Mouse (Mus musculus) fibroblast of lung, adult 2 months (primary cell): ENCODE data around the gene Txn1.

ENCODE experiments used
- DNase-seq: peaks from one replicate; pipeline ENCODE4 v3.0.0-alpha.2; 2011; ENCODE audit warnings: low read depth

The Txn1 gene

GRCm38 (mm10) chr4:57956029-57956960, at the start of gene Txn1:
TSS of gene Txn1 (minus strand) at chr4:57956411.
- DNase-seq = peak; percentile 97

DNA sequence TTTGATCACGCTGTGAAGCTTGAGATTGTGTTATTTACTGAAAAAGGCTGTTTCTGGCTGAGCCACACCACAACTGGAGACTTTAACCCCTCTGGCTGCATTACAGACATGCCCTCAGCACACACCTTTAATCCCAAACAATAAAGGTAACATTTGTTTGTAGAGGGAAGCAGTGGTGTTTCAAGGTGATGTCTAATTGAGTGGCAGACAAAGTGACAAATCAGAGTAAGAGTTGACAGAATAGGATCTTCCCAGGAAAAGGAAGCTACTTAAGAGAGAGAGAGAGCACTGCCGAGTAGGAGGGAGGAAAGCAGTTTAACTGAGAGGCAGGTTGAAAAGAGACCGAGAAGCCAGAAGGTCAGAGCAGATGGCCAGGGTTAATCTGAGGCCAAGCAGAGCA, 47.3 kb upstream of the Txn1 start:
- no peak for DNase-seq

GRCm38 (mm10) chr4:57991425-57991824, 35.2 kb upstream of the Txn1 start:
- DNase-seq = no peak

- DNase-seq = no peak
Measured at GRCm38 (mm10) chr4:57974400-57975117, 18.3 kb upstream of the Txn1 start.

DNA sequence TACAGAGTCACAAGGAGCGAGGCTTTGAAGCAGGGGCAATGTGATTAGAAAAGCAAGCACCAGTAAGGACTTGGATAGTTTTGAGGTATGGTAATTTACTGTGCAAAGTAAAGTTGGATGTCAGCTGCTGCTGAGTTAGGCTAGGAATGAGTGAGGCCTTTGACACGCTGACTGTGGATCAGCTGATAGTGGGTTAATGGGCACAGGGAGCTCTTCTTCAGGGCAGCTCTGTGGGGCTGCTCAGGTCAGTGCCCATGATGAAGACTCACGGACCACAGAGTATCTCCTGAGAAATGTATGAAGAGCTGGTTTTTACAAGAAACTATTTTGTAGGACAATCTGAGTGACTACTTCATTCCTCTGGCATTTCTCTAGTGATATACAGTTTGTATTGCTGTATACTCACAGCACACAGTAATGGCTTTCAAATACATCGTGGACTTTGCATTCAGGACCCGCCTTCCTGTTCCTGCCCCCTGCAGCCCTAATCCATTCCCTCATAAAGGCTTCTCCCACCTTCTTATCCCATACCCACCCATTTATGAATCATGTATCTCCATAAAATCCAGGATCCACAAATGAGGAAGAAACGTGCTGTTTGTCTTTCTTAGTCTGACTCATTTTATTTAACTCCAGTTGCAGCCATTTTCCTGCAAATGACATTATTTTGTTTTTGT, 17.5 kb upstream of the Txn1 start:
- DNase-seq = no peak

GRCm38 (mm10) chr4:57970285-57970684, 14.1 kb upstream of the Txn1 start:
- DNase-seq = no peak

DNA sequence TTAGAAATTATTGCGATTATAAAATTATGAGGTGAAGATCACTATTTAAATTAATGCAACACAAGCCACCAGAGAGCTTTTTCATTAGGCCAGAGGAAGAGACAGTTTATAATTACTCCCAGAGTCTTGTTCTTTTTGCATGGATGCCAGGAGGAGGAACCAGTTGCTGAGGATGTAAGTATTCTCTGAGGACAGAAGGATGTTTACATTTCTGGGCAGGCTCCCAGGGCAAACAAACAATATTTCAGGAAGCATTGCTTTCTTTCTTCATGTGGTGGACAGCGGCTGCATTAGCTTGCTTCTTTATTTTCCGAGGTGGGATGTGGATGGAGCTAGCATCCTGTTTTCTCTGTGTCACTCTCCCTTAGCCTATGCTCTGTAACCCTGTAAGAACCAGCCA, 11.0 kb upstream of the Txn1 start:
- DNase-seq = no peak

- no peak for DNase-seq
Measured at GRCm38 (mm10) chr4:57965516-57965915, 9.3 kb upstream of the Txn1 start.

GRCm38 (mm10) chr4:57964143-57964542, 7.9 kb upstream of the Txn1 start:
- DNase-seq = no peak

DNA sequence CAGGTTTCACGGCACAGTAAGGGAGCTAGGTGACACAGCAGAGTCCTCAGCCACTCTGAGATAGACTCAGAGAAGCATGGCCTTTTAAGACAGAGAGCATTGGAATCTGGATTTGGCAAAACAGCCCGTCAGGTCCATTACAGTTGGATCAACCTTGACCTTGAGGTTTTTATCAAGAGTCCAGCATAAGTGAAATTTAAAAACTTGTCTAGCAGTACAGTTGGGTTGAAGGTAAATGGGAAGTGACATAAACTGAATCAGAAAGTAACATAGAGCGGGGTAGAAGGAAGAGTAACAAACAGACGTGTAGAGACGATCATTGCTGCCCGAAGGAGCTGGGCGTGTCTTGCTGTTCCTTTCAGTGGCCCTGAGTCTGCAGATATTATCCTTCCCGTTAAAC, 2.8 kb upstream of the Txn1 start:
- no peak for DNase-seq

DNA sequence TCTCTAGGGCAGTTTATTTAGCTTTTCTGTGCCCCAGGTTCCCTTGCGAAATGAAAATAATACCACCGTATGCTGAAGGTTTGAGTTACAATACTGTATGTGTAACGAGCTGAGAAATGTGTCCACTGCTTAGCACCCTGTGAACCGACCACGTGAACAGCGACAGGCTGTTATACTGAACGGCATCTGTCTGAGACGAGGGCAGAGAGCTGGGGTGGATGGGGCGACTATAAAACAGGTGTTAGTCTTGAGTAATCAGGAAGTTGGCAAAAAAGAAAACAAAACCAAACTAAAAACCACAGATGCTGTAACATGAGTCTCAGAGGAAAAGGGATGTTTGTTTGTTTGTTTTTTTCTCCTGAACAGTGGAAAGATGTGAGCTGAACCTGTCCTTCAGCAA, 1.9 kb upstream of the Txn1 start:
- no peak for DNase-seq

DNA sequence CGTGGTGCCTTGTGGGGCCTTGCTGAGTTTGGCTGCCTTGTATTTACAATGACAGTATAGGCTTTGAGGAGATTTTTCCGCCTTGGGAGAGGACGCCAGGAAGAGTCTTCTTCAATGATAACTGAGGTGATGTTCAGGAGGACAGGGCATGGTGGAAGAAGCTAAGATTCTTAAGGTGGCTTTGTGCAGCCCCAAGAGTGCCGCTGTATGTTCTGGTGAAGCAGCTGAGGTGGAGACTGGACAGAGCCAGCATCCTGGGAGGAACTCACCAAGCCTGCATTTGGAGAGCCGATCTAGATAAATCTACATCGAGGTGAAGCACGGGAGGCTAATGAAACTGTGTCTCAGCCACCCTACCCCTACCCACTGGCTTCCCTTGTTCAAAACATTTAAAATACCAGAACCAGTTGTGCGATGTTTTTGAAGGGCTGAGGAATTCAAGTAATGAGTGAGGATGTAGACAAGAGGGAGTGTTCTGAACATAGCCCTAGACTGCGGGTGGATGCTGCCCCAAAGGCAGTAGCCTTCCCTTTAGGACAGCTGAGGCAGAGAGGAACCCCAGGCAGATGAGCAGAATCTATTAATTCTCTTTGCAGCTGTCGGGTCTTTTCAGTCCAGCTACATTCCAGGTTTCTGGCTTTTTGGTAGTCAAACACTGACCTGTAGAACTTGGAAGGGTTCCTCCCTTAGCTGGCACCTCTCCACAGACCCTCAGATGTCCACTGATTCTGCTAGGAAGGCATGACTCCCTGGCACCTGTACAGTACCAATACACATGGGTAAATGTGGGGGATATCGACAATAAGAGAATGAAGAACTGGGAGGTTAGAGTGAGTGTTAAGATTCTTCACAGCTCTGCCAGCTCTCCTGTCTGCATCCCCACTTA, 1.2 kb upstream of the Txn1 start:
- DNase-seq = no peak

- DNase-seq = no peak
Measured at GRCm38 (mm10) chr4:57955544-57955958, 660 bp downstream of the Txn1 start.

GRCm38 (mm10) chr4:57954991-57955390, 1.2 kb downstream of the Txn1 start:
- no peak for DNase-seq

DNA sequence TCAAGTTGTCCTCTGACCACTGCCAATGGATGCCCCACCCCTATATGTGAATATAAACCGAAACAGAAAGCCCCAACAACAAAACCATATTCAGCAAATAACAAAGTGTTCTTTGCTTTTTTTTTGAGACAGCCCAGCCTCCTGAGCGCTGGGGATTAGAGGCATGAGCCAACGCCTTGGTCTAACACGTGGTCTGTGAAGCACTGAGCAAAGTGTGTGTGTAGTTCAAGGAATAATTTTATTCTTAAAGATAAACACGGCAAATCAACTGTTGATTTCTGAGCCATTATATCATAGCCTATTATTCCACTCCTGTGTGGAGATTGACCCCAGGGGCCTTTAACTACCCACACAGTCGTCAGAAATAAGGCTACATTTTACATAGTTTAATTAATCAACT, 1.6 kb downstream of the Txn1 start:
- no peak for DNase-seq

DNA sequence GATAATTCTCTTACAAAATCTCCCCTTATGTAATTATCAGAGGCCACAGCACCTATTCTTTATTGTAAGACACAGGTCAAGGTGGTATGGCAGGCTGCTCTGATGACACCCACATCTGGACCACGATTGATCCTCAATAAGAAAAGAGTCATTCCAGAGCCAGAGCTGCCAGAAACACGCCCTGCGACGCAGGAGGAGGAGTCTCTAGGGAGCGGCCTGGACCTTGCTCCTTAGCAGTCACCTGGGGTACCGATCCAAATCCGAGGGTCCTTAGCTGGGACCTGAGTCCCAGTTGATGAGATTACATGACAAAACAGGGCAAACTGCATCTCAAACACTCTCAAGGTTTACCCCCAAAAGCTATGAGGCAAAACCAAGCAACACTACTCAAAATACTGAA, 2.4 kb downstream of the Txn1 start:
- DNase-seq = no peak

DNA sequence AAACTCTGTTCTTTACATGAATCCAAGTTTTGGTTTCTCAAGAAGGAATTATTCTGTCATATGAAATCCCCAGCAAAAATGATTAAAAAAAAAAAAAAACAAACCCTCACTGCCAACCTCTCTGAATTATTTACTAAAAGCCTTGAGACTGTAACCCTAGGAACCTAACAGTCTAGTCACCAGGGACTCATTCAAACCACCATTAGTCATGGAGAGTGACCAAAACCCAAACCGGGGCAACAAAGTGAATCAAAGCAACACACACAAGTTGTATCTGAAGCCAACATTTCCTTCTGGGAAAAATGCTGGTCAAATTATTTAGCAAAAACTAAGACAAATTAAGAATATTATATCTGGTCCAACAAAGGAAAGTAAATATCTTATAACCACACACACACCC, 3.3 kb downstream of the Txn1 start:
- DNase-seq = peak; percentile 84

GRCm38 (mm10) chr4:57952416-57952815, 3.8 kb downstream of the Txn1 start:
- no peak for DNase-seq

GRCm38 (mm10) chr4:57949866-57950265, 6.3 kb downstream of the Txn1 start:
- no peak for DNase-seq

DNA sequence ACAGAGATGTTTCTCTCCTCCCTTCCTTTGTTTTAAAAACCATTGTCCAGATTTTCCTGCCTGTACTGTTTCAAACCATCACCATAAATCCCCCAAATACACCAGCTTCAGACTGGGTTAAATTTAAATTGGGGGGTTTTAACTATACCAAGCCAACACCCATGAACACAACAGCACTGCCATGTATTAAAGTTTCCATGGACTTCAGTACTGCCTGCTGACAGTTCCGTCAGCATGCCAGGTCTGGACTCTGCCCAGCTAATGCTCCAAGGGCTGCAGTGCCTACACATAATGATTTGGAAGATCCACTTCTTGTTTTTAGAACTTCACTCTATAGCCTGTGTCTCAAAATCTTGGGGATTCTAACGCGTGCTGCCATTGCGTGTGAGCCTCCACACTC, 8.7 kb downstream of the Txn1 start:
- no peak for DNase-seq

- DNase-seq = no peak
Measured at GRCm38 (mm10) chr4:57947036-57947435, 9.2 kb downstream of the Txn1 start.

GRCm38 (mm10) chr4:57942892-57943291, 13.3 kb downstream of the Txn1 start:
- DNase-seq = no peak
